Mouse (Mus musculus): ENCODE measurements around the gene Mgea5. TPM values are rescaled to one million over a fixed set of nuclear protein-coding genes. Genes with fewer than 3 reads are reported as not detected.

The Mgea5 gene
- polyA plus RNA-seq, 1 experiment from 2014 or later, result 36.4 TPM

- H3K9me3 ChIP-seq, result no peaks in the 10 kb centered on the region
- H3K4me1 ChIP-seq (replicated peaks), result peaks cover 36% of the 10 kb centered on the region
- peak overlapping the region; percentile 86; the same call in 1 of the 2 replicates for H3K4me2 ChIP-seq (replicated peaks)
- WGBS, result 20% methylated on average over 7 of the region's 7 CpGs
- no peak for ATAC-seq
- peaks cover 79% of the 10 kb centered on the region for H3K27me3 ChIP-seq (replicated peaks)
- no peak overlapping the region for H3K27ac ChIP-seq
- H3K9ac ChIP-seq, result no peak overlapping the region
- no peaks in the 10 kb centered on the region for H3K36me3 ChIP-seq
- H3K4me3 ChIP-seq (replicated peaks), result no peak overlapping the region
Measured at GRCm38 (mm10) chr19:45743619-45744018, 40.0 kb downstream of the Mgea5 start.

DNA sequence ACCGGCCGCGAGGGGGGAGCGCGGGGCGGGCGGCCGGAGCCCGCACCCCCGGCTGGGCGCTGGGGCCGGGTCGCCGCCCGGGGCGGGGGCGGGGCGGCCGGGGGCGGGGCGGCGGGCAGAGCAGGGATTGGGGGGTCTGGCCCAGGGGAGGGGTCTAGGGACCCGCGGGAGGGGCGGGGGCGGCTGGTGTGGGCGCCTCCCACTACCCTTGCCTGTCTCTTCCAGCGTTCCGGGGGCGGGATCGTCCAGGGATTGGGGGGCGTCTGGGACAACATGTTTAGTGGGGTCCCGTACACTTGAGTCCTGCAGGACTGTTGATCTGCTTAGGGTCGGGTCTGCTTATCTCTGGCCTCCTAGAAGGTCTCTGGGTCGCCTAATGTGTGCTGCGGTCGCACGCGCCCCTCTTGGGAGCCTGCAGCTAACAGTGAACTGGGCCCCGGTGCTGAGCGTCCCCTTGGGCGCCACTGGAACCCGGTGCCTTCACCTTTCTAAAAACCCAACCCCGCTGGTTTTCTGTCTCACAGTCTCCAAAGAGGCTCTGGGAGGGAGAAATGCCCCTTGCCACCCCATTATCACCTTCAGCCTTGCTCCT, 40.6 kb downstream of the Mgea5 start:
- H3K4me3 ChIP-seq (replicated peaks), result peak overlapping the region; percentile 43
- H3K4me2 ChIP-seq (replicated peaks), result peak overlapping the region; percentile 86
- no peaks in the 10 kb centered on the region for H3K9me3 ChIP-seq
- H3K9ac ChIP-seq, result no peak overlapping the region
- H3K27me3 ChIP-seq (replicated peaks), result peaks cover 84% of the 10 kb centered on the region
- WGBS, result 3% methylated on average over 20 of the region's 44 CpGs
- no peak overlapping the region for H3K27ac ChIP-seq
- ATAC-seq, result no peak
- H3K4me1 ChIP-seq (replicated peaks), result peaks cover 30% of the 10 kb centered on the region
- no peaks in the 10 kb centered on the region for H3K36me3 ChIP-seq

- H3K36me3 ChIP-seq, result no peaks in the 10 kb centered on the region
- no peak within 1 kb of the TSS for H3K27ac ChIP-seq
- peaks cover 91% of the 10 kb centered on the region for H3K27me3 ChIP-seq (replicated peaks)
- H3K9ac ChIP-seq, result no peak within 1 kb of the TSS; the same call in 1 of the 2 replicates
- peak within 1 kb of the TSS; percentile 86 for H3K4me2 ChIP-seq (replicated peaks)
- WGBS, result under 1% methylated on average over 57 of the region's 68 CpGs
- H3K9me3 ChIP-seq, result no peaks in the 10 kb centered on the region
- peaks cover 29% of the 10 kb centered on the region for H3K4me1 ChIP-seq (replicated peaks)
- ATAC-seq, result no peak
- peak within 1 kb of the TSS; percentile 43 for H3K4me3 ChIP-seq (replicated peaks)
Measured at GRCm38 (mm10) chr19:45742218-45742983, 41.2 kb downstream of the Mgea5 start, which contains the start of gene Fgf8. Gene Fgf8 (minus strand): TSS chr19:45742915.

DNA sequence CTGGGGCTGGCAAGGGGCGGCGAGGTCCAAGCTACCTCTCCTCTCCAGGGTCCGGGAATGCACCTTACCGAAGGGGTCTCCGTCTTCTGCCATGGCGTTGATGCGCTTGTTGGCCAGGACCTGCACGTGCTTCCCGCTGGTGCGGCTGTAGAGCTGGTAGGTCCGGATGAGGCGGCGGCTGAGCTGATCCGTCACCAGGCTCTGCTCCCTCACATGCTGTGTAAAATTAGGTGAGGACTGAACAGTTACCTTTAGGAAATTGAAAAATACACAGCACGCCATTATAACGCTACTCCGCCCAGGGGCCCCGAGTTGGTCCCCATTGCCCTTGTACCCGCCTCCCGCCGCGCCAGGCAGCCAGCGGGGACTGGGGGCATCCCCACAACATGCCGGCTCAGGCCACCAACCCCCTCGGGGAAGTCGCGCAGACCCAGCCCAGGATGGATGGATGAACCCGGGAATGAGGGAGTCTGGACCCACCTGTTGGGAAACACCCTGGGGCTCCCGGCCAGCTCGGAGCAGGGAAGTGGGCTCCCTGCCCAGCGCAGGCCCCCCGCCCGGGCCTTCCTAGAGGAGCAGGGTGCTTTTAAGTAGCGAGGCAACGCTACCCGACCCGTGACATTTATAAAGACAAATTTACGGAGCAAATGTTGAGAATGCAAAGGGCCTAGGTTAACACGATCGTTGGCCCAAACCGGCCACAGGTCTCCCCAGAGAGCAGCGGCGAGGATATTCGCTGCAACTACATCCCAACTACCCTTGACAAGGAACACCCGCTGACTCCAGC, 42.0 kb downstream of the Mgea5 start:
- no peaks in the 10 kb centered on the region for H3K9me3 ChIP-seq
- H3K27ac ChIP-seq, result no peak overlapping the region
- H3K9ac ChIP-seq, result no peak overlapping the region
- 4% methylated on average over 45 of the region's 45 CpGs for WGBS
- peak overlapping the region; percentile 43 for H3K4me3 ChIP-seq (replicated peaks)
- H3K4me2 ChIP-seq (replicated peaks), result peak overlapping the region; percentile 86; the same call in 1 of the 2 replicates
- no peak for ATAC-seq
- H3K36me3 ChIP-seq, result no peaks in the 10 kb centered on the region
- peaks cover 96% of the 10 kb centered on the region for H3K27me3 ChIP-seq (replicated peaks)
- H3K4me1 ChIP-seq (replicated peaks), result peaks cover 36% of the 10 kb centered on the region

DNA sequence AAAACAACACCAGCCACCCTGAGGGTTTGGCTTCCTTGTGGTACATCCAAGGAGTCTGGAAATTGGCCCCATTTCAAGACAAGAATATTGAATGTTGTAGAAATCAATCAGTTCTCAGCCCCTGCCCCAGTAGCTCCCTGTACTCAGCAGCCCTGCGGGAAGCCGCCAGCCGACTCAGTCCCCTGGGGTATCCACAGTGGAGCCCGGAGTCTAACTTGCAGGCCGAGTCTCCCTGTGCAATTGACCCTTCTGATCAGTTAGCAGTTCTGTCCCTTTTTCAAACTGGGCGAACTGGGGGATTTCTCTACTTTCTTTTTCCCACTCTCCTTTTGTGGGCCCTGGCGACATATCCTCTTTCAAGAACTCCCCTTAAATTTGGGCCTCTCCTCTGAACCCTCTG, 42.8 kb downstream of the Mgea5 start:
- H3K9me3 ChIP-seq, result no peaks in the 10 kb centered on the region
- H3K4me3 ChIP-seq (replicated peaks), result no peak overlapping the region
- peaks cover 31% of the 10 kb centered on the region for H3K4me1 ChIP-seq (replicated peaks)
- WGBS, result 18% methylated on average over 7 of the region's 7 CpGs
- H3K9ac ChIP-seq, result no peak overlapping the region
- ATAC-seq, result no peak
- H3K27ac ChIP-seq, result no peak overlapping the region
- no peak overlapping the region for H3K4me2 ChIP-seq (replicated peaks)
- peaks cover 95% of the 10 kb centered on the region for H3K27me3 ChIP-seq (replicated peaks)
- H3K36me3 ChIP-seq, result no peaks in the 10 kb centered on the region

- H3K4me3 ChIP-seq (replicated peaks), result no peak overlapping the region
- H3K36me3 ChIP-seq, result no peaks in the 10 kb centered on the region
- 11% methylated on average over 13 of the region's 13 CpGs for WGBS
- no peaks in the 10 kb centered on the region for H3K9me3 ChIP-seq
- ATAC-seq, result no peak
- peaks cover 26% of the 10 kb centered on the region for H3K4me1 ChIP-seq (replicated peaks)
- no peak overlapping the region for H3K4me2 ChIP-seq (replicated peaks)
- H3K27me3 ChIP-seq (replicated peaks), result peaks cover 95% of the 10 kb centered on the region
- no peak overlapping the region for H3K9ac ChIP-seq
- no peak overlapping the region for H3K27ac ChIP-seq
Measured at GRCm38 (mm10) chr19:45740233-45740632, 43.4 kb downstream of the Mgea5 start.

DNA sequence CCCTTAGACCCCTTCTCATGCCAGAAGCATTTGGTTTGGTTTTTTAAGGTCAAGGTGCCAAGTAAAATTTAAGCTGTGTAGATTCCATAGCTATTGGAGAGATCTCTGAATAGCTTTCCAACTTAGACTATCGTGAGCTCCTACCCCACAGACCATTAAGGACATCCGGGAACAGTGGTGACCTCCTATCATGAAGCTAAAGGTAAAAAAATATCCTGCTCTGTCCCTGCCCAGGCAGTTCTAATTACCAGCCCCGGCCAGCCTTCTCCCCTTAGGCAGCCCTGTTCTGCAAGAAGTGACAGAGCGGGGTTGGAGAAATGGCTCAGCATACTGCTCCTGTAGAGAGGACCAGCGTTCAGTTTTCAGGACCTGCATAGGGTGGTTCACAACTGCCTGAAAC, 45.1 kb downstream of the Mgea5 start:
- H3K4me1 ChIP-seq (replicated peaks), result peaks cover 29% of the 10 kb centered on the region
- no peak overlapping the region for H3K9ac ChIP-seq
- peaks cover 95% of the 10 kb centered on the region for H3K27me3 ChIP-seq (replicated peaks)
- no peaks in the 10 kb centered on the region for H3K36me3 ChIP-seq
- H3K4me3 ChIP-seq (replicated peaks), result no peak overlapping the region
- H3K9me3 ChIP-seq, result no peaks in the 10 kb centered on the region
- H3K27ac ChIP-seq, result no peak overlapping the region
- 74% methylated on average over 5 of the region's 5 CpGs for WGBS
- ATAC-seq, result no peak
- H3K4me2 ChIP-seq (replicated peaks), result no peak overlapping the region

DNA sequence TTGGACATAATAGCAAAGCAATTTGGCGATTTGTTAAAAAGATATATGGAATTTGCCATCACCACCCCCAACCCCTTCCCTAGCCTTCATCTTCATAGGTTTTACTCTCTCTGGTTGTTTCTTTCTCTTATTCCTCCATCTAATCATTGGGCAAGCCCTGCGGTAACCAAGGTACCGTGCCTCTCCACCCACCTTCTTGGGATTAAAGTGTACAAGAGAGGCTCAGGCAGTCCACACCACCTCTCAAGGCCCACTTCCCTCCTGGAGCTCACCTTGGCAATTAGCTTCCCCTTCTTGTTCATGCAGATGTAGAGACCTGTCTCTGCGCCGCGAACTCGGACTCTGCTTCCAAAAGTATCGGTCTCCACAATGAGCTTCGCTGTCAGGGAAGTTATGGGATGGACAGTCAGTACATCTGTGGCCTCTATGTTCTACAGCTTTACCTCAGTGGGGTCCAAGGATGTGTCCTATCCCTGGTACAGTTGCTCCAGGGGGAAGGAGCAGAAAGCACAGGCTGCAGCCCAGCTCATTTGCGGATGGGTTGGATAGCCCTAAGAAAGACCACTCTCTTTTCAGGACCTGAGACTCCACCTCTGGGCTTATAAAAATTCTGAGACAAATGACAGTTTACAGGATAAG, 45.7 kb downstream of the Mgea5 start:
- Histone ChIP-seq H3K4me1 (replicated peaks) (peaks cover 27% of the 10 kb centered on the region), H3K4me3 (replicated peaks) (no peak overlapping the region), H3K9ac (no peak overlapping the region), H3K27ac (no peak overlapping the region), H3K27me3 (replicated peaks) (peaks cover 94% of the 10 kb centered on the region), H3K36me3 (no peaks in the 10 kb centered on the region), H3K9me3 (no peaks in the 10 kb centered on the region), H3K4me2 (replicated peaks) (no peak overlapping the region)
- no peak for ATAC-seq
- WGBS, result 84% methylated on average over 10 of the region's 10 CpGs

DNA sequence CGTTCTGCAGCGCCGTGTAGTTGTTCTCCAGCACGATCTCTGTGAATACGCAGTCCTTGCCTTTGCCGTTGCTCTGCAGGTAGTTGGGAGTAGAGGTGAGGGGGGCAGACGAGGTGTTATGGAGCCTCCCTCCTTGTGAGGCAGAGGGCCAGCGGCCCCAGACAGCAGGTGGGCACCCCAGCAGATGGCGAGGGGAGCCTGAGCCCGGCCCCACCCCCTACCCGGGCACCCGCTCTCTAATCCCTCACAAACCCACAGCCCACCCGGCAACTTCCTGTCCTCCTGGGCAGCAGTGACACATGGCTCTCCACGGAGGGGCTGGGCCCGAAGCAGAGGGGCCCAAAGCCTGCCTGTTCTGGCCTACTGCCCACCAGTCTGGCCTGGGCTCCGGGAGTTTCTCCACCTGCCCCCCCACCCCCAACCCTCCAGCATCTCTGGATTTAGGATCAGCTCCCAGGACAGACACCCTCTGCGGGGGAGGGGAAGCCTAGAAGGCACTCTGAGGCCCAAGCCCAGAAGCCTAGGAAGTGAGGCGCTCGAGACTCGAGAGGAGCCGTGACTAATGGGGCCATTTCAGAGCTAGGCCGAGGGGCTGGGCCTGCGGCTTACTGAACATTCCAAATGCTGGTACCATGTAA, 46.3 kb downstream of the Mgea5 start:
- peak overlapping the region; percentile 68 for H3K4me2 ChIP-seq (replicated peaks)
- H3K27ac ChIP-seq, result no peak overlapping the region
- H3K4me3 ChIP-seq (replicated peaks), result peak overlapping the region; percentile 26
- WGBS, result 23% methylated on average over 23 of the region's 23 CpGs
- H3K27me3 ChIP-seq (replicated peaks), result peaks cover 87% of the 10 kb centered on the region
- H3K9ac ChIP-seq, result peak overlapping the region; percentile 17; the same call in 1 of the 2 replicates
- ATAC-seq, result peak; percentile 44; the same call in 1 of the 2 replicates
- H3K36me3 ChIP-seq, result no peaks in the 10 kb centered on the region
- no peaks in the 10 kb centered on the region for H3K9me3 ChIP-seq
- peaks cover 21% of the 10 kb centered on the region for H3K4me1 ChIP-seq (replicated peaks)

DNA sequence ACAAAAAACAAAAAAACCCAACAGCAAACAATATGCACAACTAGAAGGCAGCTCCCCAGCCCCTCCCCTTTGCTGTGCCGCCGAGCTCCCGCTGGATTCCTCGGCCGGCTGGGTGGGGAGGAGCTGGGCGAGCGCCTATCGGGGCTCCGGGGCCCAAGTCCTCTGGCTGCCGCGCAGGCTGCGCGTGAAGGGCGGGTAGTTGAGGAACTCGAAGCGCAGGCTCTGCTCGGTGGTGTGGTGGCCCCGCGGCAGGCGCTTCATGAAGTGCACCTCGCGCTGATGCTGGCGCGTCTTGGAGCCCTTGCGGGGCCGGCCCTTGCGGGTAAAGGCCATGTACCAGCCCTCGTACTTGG, 46.8 kb downstream of the Mgea5 start:
- Histone ChIP-seq H3K9ac (peak overlapping the region; percentile 17; the same call in 1 of the 2 replicates), H3K36me3 (no peaks in the 10 kb centered on the region), H3K27me3 (replicated peaks) (peaks cover 82% of the 10 kb centered on the region), H3K4me2 (replicated peaks) (peak overlapping the region; percentile 68), H3K9me3 (no peaks in the 10 kb centered on the region), H3K4me1 (replicated peaks) (peaks cover 16% of the 10 kb centered on the region), H3K4me3 (replicated peaks) (peak overlapping the region; percentile 26), H3K27ac (no peak overlapping the region)
- WGBS, result 1% methylated on average over 28 of the region's 28 CpGs
- peak; percentile 86 for ATAC-seq

DNA sequence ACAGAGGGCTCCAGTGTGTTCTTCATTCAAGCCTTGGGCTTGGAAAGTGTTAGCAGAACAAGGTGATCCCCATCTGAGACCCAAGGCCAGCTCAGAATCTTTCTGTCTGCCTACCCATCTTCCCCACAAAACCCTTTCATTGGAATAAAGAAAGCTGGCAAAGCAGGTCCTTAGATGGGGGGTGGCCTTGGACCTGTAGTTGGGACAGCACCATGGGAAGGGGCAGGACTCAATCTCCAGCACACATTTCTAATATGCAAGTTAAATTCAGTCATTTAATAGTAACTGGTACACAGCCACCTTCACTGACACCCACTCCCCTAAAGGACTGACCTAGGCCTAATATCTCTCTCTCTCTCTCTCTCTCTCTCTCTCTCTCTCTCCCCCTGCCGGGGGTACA, 47.4 kb downstream of the Mgea5 start:
- peaks cover 13% of the 10 kb centered on the region for H3K4me1 ChIP-seq (replicated peaks)
- no peak overlapping the region for H3K9ac ChIP-seq
- no peaks in the 10 kb centered on the region for H3K9me3 ChIP-seq
- 50% methylated on average over 1 of the region's 1 CpGs for WGBS
- H3K36me3 ChIP-seq, result no peaks in the 10 kb centered on the region
- H3K27ac ChIP-seq, result no peak overlapping the region
- no peak overlapping the region for H3K4me3 ChIP-seq (replicated peaks)
- no peak overlapping the region for H3K4me2 ChIP-seq (replicated peaks)
- peaks cover 77% of the 10 kb centered on the region for H3K27me3 ChIP-seq (replicated peaks)
- ATAC-seq, result peak; percentile 38; the same call in 1 of the 2 replicates
